Mouse (Mus musculus) frontal cortex, postnatal 10 days (tissue): ENCODE measurements at regions not wholly inside any gene's neighbourhood (a gene's known extent, or its start where the extent isn't known, plus 50 kb on each side); places are given as distances from the start of the nearest gene placed in this dataset.

ENCODE experiments used
- DNase-seq, 2 experiments: peaks; one replicate each; pipeline ENCODE4 v3.0.0; 2022; ENCODE audit warnings: low spot score in 2 of 2, mixed read lengths in 1 of 2

DNA sequence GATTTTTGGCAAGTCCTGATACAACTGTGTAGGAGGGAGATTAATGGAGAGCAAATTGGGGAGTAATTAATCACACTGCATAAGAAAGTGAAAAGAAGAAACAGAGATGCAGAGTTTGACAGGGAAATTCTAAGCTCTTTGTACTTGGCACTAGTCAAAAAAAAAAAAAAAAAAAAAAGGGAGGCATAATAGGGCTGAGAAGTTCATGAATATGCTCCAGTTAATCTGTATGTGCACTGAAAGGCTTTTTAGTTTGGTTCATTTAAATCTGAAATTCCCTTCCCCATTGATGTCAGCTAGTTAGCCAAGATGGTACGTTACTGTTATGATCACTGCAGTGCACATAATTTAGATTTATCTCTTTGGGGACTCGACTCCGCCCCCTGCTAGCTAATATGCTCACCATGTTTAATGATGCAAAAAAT is 470.8 kb upstream of the Map3k7 start:
- no peak for DNase-seq

GRCm38 (mm10) chr4:31499888-31500287 is 464.0 kb upstream of the Map3k7 start:
- DNase-seq, result no peak

- DNase-seq, result no peak
Measured at GRCm38 (mm10) chr4:31500432-31500831, 463.5 kb upstream of the Map3k7 start.

DNA sequence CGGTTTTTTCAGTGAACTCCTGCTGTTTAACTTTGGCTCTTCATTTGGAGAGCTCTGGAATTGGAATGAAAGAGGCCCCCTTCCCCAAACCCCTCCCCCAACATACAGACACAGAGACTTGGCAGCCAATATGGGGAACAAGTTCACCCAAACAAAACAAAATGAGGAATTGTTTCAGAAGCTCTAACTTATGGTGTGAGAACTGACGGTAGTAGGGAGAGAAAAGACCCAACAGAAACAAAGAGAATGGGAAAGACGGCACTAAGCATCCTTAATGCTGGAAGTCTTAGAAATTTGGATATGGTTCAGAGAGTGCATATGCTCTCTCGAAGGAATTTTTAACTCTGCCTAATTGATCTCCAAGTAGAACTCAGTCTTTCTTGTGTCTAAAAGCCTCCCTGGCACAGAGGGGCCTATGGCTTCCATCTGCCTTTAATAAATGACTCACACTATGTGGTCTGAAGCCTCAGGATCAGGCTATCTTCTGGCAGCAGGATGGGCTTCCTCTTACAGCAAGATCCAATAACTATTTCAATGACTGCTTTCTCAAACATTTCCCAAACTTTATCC is 438.2 kb upstream of the Map3k7 start:
- no peak for DNase-seq

- no peak for DNase-seq
Measured at GRCm38 (mm10) chr4:31536811-31537210, 427.1 kb upstream of the Map3k7 start.

DNA sequence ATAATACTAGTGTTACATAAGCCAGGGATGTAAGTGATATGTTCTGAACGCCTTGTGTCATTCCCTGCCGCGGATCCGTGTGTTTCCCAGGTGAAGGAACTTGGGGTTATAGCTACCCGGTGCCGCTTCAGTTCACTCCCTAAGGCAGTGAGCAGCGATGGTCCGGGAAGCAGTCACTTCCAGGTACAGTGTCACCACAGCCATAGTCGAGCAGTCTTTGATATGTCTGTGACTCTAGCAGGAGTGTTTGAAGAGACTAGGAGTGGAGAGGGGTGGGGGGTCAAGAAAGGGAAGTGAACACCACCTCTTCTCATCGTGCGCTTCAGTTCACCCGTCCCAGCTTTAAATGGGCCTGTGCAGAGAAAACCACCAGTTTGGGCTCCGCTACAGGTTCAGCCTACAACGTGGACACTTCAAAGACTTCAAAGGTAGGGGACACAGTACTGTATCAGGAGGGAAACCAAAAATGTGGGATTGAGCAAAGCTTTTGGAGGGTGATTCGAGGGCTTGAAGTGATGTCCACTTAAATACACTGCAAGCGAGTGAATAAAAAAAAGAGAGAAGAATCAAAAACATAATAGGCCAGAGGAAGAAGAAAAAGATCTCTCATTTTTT is 410.0 kb upstream of the Map3k7 start:
- DNase-seq, result no peak

GRCm38 (mm10) chr4:31555077-31555476 is 408.8 kb upstream of the Map3k7 start:
- DNase-seq, result no peak

- no peak for DNase-seq
Measured at GRCm38 (mm10) chr4:31557261-31557660, 406.6 kb upstream of the Map3k7 start.

- no peak for DNase-seq
Measured at GRCm38 (mm10) chr4:31560305-31560704, 403.6 kb upstream of the Map3k7 start.

- DNase-seq, result no peak
Measured at GRCm38 (mm10) chr4:31561183-31561582, 402.7 kb upstream of the Map3k7 start.

DNA sequence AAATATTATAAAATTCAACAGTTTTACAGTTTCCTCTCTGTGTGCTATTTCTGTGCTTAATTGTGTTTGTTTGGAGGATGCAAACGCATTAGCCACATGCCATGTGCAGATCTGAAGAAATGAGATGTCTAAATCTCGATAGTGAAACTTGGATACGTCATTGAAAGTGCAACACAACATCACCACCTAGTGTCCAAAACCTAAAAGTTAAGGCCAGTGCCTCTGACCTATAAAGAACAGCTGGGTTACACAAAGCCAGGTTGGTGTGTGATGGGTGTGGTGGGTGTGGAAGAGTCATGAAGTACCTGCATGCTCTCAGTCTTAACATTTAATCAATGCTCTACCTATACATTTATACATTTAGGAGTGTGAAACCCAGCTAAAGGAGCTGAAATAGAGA is 402.1 kb upstream of the Map3k7 start:
- DNase-seq, result no peak

DNA sequence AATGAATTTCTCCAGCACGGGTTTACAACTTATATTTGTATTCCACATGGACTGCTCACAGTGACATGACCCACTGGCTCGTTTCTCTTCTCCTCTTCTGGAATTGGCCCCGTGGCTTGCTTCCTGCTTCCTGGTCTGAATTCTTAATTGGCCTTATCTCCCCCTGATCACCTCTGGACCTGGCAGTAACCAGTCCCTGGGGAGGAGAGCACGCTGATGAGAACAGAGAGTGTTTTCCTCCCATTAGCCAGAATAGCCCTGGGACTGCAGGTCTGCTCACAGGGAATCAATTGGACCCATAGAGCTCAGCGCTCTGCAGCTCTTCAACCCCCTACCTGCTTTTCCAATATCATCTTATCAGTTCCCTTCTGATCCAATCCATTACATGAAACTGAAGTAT is 397.7 kb upstream of the Map3k7 start:
- no peak for DNase-seq

GRCm38 (mm10) chr4:31566834-31567233 is 397.1 kb upstream of the Map3k7 start:
- DNase-seq, result no peak

- DNase-seq, result no peak
Measured at GRCm38 (mm10) chr4:31569687-31570086, 394.2 kb upstream of the Map3k7 start.

GRCm38 (mm10) chr4:31576982-31577579 is 386.8 kb upstream of the Map3k7 start:
- no peak for DNase-seq

GRCm38 (mm10) chr4:31583495-31583894 is 380.4 kb upstream of the Map3k7 start:
- DNase-seq, result no peak

DNA sequence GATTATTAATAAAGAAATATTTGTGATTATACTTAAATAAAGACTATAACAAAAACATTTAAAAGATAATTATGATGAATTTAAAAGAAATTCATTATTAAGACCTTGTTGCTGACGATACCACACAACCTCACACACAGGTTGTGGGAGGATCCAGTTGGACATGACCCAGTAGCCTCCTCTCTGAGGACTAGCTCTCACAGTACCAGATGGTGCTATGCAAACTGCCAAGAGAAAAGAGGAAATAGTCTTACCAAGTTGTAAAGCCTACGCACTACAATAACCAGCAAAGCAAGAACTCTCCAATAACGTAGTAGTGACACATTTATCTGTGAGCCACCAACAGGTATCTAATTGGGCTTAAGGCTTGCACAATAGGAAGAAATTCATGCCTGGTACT is 379.7 kb upstream of the Map3k7 start:
- no peak for DNase-seq

DNA sequence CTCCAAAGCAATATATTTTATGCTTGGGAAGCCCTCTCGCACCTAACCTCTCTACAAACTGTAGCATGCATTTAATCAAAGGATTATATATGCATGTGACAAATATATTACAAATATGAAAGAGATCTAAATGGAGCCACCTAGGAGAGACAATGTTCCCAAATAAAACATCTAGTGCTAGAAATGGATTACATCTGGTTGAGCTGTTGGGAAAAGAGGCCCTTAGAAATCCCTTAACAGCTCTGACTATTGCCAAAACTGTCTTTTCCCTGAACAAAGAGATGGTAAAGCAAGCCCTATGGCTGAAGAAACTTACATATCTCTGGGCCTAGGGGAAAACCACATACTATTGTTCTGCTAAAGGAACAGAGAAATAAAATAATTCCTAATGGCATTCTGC is 369.8 kb upstream of the Map3k7 start:
- no peak for DNase-seq

GRCm38 (mm10) chr4:31601536-31601935 is 362.4 kb upstream of the Map3k7 start:
- no peak for DNase-seq

- no peak for DNase-seq
Measured at GRCm38 (mm10) chr4:31603776-31604175, 360.1 kb upstream of the Map3k7 start.

- peak in 1 of 2 experiments; percentile 15 for DNase-seq
Measured at GRCm38 (mm10) chr4:31608811-31609210, 355.1 kb upstream of the Map3k7 start.

DNA sequence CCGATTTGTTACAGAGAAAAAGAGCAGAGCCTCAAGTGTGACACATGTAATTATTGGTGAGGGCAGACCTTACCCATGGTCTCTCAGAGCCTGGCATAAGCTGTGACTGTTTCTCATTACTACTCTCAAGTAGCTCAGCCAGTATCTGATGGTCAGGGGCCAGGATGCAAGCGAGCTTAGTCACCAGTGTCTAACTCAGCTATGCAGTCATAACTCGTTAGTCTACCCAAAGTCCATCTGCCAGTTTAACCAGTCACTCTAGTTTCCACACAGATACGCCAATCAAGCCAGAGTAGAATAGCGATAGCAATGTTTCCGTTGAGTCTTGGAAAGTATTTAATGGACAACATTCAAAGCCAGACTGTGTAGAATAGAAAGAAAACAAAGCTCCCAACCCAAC is 354.3 kb upstream of the Map3k7 start:
- DNase-seq, result no peak

DNA sequence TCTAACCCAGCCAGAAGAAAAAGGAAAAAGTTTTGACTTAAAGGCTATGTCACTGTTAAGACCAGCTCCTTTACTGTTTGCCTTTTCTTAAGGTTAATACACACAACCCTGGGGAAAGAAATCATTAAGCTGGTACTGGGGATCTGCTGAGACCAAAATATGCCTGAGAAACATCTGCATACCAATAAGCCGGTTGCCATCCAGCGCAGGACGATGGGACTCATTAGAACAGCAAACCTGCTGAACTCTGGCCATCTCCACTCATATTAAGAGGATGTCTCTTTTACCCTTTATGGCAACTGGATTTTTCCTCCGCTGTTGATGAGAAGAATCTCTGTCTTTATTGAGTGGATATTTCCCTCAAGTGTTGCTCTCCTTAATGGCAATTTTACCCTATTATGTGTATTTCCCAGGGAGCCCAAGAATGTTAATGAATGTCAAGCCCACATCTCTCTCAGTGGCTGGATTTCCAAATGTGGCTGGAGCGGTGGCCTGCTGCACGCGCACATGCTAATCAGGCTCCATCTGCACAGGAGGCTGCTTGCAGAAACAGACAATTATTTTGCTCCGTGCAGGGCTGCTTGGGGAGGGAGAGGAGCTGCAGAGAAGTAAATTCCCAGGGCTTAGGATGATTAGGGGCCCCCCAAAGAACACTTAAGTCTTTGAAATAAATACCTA is 351.6 kb upstream of the Map3k7 start:
- no peak for DNase-seq
